Mouse (Mus musculus) heart, adult 2 months (tissue): ENCODE data around the gene Trpv2.
"Not testable (repeated sequence)": the region's sequence is repeated elsewhere in the genome, so short reads cannot be mapped to it uniquely, and the experiment has no call there.

Experiments used
- CTCF ChIP-seq: fragments of 200-600 bp; IDR thresholded peaks from 2 replicates; pipeline ENCODE4 v1.8.1; 2022; ENCODE audit warnings: antibody characterized with exemption, mild to moderate bottlenecking, moderate library complexity
- POLR2A ChIP-seq: fragments of 200-500 bp; IDR thresholded peaks from 2 replicates; pipeline ENCODE4 v1.6.1; 2011; ENCODE audit warnings: mild to moderate bottlenecking, low read depth, low read length, control low read depth; ENCODE audit not compliant: insufficient read depth

DNA sequence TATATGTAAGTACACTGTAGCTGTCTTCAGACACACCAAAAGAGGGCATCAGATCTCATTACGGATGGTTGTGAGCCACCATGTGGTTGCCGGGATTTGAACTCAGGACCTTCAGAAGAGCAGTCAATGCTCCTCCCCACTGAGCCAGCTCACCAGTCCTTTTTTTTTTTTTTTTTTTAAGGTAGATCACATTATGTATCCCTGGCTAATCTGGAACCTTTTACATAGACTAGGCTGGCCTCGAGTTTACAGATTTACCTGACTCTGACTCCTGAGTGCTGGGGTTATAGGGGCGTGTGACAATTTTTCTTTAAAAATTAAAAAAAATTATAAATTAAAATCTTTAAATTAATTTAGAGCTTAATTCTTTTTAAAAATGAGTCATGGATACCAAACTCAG, 75.5 kb downstream of the Trpv2 start:
- not testable (repeated sequence) for TF ChIP-seq CTCF, POLR2A
